Mouse (Mus musculus) thymus, postnatal 0 days (tissue): ENCODE measurements at regions not wholly inside any gene's neighbourhood (a gene's known extent, or its start where the extent isn't known, plus 50 kb on each side); places are given as distances from the start of the nearest gene placed in this dataset.
"Not testable (repeated sequence)": the region's sequence is repeated elsewhere in the genome, so short reads cannot be mapped to it uniquely, and the experiment has no call there.

Experiments used
- DNase-seq: peaks from one replicate; pipeline ENCODE4 v3.0.0-alpha.2; 2015; ENCODE audit warnings: low spot score

DNA sequence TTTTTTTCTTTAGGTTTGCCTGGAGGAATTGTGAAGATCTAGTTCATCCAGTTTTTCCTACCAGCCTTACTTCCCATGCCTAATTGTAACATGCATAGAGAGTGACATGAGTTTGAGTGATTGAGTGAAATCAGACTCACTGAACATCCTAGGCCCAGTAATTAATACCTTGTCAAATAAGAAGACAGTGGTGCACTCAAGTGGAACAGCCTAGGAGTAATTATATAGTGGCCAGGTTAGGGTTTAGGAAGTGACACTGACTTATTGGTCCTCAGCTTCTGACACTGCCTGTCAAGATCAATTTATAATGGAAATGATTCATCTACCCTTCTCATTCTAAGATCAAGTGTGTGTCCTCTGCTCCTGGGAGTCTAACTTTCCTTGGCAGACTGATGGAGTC, 250.8 kb downstream of the Tpbg start:
- no peak for DNase-seq

DNA sequence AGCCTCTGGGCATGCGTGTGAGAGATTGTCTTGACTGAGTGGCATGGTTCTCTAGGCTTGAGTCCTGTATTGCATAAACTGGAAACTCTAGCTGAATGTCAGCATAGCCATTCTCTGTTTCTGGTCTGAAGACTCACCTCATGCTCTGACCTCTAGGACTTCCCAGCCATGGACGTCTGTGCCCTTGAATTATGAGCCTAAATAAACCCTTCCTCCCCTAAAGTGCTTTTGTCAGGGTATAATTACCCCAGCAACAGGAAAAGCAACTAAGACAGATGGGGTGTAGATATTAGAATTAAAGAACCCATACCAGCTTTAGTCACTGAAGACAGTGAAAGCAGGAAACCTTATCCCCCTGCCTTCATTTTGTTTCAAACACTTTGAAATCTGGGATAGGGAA, 253.3 kb downstream of the Tpbg start:
- DNase-seq, result no peak

DNA sequence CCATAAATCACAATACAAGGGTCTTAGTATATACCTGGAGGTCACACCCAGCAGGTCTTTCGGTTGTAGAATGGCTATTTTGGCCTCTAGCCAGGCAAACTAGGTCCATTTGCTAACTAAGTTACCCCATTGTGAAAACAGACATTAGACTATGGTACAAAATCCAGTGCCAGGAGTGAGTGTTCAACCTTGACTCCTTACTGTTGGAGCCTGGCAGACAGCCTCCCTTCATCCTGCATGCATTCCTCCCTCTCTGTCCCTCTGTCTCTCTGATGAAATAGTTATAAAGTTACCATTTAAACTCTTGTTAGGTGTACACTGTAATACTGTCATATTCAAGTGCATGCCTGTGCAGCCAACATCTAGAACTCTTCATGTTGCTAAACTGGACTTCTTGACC, 254.1 kb downstream of the Tpbg start:
- no peak for DNase-seq

DNA sequence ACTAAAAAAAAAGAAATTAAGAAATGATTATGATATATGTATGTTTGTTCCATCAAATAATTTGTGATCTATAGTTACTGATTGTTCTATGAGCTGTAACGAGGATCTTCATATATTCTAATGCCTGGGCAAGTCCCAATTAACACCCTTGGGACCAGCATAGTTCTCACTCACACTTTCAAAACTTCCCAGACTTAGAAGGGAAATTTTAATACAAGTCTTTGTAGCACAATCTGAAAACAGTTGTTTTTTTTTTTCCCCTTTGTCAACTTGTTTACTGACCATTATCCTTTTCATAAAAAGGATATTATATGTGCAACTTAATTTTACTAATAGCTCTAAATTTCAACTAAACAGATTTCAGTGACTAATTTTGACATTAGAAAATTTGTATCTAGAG, 257.1 kb downstream of the Tpbg start:
- no peak for DNase-seq

DNA sequence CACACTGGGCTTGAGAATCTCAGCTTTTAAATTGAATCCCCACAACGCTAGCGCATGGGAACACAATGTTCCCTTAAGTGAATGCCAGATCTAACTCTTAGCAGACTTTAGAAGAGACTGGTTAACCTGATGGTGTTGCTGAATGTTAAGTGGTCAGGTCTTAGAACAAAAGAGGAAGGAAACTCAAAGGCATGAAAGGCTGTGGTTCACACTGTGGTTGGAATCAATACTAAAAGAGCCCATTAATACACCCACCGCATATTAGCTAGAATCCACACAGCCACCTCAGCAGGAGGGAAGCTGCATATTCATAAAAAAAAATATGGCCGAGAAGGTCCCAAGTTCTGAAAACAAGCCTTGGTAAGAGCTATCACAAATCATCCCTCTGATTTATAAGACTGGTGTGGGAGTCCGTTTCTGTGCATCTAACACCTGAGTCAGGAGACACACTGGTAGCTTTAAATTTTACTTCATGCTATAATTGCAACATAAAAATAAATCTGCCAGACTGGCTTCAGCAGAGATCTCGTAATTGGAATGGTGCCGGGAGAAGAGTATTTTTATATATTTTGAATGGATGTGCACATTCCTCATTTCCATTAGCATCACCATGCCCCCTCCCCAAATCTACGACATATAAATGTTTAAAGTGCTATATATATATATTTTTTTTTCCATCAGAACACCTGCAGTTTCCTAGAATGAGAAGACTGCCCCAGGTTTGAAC, 259.3 kb downstream of the Tpbg start:
- DNase-seq, result no peak

DNA sequence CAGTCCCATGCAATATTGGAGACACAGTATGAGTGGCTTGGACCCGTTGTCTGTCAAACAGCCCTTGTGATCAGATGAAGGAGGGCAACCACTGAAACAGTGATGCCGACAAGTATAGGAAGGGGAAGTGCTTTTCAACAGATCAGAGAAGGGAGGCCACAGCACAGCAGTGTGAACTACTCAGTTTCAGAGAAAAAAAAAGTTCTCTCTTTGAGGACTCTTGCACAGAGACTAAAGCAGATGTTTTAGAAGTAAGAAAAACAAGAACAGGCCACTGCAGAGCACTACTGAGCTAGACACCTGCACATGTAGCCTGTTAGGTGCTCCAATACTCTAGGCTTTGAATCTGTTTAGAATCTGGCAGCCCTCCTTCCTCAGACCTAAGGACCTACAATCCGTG, 261.4 kb downstream of the Tpbg start:
- DNase-seq, result peak; percentile 58

DNA sequence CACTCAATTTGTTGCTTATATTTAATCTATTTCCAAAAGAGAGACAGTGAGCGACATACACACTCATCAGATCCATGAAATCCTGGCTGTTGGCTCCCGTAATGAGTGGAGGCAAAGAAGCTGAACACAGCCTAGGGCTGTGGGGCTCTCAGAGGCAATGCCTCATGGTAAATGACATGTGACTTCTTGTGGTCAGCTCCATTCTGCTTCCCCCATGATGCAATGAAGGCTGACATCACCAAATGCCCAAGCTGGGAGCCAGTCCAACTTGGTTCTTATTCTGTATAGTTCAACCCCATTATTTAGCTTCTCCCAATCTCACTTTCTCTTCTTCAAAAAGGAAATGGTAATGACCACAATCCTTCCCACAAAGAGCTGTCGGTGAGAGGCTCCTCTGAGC, 262.5 kb downstream of the Tpbg start:
- DNase-seq, result peak; percentile 33

DNA sequence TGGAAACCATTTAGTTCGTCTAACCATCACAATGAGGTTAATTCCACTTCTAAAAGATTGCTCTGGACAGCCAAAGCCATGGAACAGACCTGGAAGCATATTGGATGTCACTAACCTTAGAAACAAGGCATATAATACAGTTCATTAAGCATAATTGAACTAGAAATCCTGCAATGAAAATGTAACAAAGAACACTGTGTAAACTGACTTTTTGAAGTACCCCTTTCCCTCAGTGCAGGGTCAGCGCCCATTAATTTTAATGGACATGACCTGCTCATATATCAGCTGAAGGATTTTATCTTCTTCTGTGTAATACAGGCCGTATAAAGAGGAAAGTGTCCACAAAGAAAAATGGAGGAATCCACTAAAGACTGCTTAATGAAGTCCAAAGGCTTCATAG, 263.7 kb downstream of the Tpbg start:
- DNase-seq, result no peak

DNA sequence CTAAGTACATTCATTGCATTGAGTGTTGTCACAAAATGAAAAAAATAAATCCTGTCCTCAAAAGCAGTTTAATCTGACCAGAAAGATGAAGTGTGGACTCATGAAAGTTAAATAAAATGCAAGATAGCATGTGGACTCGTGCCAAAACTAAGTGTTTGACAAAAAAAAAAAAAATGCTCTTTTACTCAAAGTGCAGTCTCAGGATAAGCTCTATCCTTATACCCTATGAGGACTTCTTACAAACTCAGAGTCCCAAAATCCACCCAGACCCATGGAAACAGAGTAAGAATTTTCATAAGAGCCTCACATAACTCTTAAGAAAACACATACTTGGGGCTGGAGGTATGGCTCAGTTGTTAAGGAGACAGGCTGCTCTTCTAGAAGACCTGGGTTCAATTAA, 267.7 kb downstream of the Tpbg start:
- DNase-seq, result no peak

DNA sequence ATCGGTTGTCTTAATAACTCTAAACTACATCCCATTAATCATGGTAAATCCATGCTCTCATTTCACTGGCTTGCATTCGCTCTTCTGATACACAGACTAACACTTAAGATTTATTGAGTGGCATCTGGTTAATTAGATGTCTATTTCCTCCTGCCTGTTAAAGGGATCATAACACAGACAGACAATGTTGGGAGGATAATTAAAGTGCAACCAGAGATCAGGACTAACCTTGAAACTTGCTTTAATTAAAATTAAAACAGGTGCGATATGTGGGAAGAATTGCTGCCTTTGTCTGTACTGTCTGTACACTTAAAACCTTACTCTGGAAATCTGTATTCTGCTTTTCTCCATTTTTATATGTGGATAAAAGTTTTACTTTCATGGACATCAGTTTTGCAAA, 277.2 kb downstream of the Tpbg start:
- no peak for DNase-seq

DNA sequence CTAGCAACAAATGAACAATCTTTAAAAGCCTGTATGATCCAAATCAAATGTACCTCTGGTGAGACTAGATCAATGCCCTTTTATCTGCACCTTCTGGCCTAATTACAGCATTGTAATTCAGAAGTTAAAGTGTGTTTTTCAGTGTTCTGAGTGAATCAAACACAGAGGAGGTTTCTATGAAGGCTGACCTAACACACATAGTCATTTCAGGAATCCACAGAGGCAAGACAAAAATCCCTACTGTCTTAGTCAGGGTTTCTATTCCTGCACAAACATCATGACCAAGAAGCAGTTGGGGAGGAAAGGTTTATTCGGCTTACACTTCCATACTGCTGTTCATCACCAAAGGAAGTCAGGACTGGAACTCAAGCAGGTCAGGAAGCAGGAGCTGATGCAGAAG, 293.4 kb downstream of the Tpbg start:
- DNase-seq, result not testable (repeated sequence)

DNA sequence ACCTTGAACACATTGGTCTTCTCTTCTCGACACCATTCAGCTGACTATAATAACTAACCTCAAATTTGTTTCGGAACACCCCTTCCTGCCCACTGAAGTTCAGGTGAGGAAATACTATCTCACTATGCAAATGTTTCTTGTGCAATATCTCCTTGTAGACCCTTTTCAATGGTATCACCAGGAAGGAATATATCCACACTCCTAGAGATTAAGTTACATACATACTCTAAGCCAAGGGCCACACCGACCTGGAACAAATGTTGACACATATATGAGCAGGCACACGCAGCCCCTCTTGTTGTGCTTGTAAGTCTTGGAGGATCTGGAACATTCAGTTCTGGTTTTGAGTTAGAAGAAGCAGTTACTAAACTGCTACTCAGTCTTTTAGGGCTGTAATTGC, 303.7 kb downstream of the Tpbg start:
- no peak for DNase-seq

DNA sequence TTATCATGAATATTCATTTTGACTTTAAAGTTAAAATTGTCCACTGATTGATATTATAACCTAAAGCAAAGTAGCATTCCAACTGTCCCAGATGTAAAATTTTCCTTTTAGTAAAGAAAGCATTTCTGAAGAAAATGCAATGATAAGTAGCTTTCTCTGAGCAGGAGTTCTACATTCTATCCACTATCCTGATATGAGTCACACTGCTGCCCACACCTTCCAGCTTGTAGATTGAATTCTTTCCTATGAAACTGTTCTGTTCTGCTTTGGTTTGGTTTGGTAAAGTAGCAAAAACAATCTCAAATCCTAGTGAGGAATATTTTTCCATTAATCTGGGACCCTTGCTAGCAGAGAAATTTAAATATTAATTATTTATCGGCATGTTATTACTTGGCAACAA, 304.4 kb downstream of the Ube2cbp start:
- no peak for DNase-seq

DNA sequence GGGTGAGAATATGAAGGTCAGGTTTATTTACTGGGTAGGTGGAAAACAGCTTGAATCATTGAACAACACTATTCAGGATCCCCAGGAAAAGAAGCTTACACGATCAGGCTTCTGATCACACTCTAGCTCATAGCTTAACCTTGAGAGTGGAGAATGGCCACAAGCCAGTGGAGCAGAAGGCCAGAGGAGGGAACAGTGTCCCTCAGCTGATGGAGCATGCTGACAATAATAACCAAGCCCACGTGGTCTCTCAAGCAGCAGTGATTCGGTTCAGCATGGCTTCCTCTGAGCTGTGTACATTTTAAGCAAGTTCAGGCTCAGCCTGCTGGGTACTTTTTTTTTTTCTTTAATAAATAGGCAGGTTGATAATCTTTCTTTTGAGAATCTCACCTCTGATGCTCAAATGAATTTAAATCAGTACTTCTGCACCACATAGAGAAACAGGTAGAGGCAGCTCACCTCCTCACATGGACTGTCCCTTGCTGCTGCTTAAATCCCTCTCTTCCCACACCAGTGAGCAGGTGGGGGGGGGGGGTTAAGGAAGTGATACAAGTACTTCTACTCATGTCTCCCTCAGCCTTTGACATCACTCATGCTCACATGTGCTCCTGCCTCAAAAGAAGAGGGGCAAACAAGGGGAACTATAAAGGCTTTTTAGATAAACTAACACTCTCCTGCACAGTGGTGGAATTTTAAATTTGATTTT, 298.2 kb downstream of the Ube2cbp start:
- DNase-seq, result no peak

DNA sequence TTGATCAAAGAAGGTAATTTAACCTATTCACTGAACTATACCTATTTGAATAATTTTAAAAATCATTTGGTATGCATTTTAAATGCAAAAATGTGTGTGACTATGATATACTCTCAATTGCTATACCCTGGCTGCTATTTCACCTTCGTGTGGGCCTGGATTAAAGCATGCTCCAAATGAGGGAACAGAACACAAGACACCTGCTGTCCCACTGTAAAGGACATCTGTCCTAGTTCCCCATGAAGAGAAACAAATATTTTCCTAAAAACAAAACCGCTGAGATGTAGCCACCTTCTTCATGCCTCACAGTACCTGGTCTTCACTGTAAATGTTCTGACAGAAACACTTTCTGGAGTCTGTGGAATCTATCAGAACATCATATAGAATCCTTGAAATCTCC, 294.0 kb downstream of the Ube2cbp start:
- no peak for DNase-seq

DNA sequence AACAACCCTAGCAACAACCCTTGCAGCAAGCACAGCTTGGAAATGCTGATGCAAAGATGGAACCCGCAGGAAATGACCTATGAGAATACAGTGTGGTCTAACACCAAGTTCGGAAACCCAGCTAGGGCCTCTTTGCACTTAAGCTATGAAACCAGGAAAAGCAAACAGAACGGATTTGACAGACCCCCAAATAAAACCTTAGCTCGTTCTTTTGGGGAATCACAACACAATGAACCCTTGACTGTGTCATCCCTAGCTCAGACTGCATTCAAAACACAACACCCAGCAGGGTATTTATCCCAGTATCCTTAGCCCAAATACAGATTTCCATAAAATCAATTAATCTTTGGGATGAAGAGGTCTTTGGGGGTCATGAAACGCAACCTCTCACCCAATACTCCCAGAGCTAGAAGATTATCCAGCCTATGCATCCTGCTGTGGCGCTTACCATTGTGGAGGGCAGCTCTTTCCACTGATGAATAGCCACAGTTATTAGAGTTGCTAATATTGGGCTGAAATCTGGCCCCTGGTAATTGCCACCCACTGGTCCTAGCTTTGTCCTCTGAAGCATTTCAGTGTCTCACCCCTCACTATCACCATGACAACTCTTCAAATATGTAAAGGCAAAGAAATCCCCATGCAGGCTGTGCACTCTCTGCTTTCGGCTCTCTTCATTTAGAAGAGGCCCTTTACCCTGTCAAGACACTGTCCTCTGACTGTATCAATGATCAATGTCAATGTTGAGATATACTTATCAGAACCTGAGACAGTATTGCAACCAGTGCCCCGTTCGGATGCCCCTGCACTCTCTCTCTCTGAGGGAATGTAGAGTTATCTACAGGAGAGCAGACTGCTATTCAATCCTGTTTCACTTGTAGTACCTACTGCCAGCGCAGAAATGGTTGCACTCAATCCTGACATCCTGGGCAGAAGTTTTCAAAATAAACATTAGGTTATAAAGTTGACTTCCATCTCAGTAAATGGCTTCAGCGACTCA, 277.7 kb downstream of the Ube2cbp start:
- no peak for DNase-seq

DNA sequence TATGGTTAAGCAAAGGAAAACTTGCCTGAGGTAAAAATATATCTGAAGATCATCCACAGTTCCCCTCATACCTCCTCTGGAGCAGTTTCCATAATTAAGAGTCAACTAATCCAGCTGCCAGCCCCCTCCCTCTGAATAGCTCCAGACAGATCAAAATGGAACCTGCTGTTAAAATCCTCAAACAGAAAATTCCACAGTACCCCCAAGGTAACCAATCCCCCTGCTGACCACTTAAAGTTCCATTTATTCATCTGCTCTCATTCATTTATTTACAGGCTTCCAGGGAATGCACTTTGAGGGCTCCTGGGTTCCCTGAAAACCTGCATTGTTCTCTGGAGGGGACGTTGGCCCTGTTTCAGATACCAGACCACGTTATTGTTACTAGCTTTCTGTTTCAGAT, 275.9 kb downstream of the Ube2cbp start:
- no peak for DNase-seq

DNA sequence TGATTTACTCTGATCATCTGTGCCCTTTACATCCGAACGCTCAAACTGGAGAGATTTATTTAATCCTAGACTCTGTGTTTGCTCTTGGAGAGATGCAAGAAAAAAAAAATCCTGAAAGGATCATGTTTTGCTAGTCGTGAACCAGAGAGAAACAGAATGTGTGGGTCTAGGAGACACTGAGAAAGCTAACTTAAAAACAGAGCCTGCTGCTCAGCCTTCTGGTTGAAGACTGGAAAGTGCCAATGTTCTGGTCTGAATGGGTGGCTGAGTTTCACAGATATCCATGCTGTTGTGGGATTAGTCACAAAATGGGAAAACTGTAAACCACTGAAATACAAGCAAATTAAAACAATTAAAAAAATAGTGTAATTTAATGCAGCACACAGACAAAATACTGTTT, 259.7 kb downstream of the Ube2cbp start:
- no peak for DNase-seq

DNA sequence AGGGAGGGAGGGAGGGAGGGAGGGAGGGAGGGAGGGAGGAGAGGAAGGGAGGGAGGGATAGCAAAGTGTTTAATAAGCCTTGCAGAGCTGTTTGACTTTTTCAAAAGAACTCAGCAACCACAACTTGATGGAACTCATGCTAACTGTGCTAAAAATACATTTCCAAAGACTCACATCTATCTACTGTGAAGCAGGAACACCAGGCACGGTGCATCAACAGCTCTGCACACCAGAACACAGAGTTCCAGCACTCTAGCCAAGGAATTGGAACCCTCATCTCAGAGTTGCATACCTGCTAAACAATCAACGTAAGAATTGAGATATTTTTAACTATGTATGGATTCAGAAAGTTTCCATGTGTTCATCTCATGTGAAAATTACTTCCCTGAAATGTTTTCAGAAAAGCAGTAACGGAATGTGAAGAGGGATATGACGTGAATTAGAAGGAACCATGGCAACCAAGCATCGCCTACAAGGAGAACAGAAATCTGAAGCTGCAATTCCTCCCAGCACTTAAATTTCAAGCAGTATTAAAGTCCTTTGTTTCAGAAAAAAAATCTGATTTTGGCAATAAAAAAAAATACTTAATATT, 256.3 kb downstream of the Ube2cbp start:
- no peak for DNase-seq

DNA sequence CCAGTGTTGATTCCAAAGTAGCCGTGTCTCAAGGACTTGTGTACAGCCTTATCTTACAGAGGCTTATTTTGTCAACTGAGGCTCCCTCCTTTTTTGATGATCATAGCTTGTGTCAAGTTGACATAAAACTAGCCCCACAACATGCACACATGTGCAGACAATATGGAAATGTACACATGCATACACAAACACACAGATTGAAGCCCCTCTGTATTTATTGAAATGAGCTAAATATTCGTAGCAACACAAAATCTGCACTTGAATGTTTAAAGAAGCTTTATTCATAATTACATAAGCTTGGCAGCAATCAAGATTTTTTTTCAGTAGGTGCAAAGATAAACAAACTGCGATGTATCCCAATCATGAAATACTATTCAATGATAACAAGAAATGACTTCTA, 253.5 kb downstream of the Ube2cbp start:
- no peak for DNase-seq

DNA sequence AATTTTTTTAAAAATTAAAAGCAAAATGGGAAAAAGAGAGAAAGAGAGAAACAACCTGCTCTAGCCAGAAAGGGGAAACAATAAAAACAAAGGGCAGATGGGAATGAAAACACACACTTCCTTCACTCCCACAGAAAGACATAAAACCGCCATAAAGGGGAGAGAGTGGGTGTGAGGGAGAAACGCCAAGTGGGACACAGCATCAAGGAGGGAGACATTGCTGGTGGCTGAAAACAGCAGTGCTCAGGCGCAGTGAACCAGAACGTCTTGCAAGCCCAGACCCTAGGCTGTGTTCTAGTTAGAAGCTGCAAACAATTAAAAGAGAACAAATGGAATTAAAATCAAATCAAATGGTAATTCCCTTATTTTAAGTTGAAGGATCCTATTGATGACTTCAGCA, 245.1 kb downstream of the Ube2cbp start:
- DNase-seq, result no peak

DNA sequence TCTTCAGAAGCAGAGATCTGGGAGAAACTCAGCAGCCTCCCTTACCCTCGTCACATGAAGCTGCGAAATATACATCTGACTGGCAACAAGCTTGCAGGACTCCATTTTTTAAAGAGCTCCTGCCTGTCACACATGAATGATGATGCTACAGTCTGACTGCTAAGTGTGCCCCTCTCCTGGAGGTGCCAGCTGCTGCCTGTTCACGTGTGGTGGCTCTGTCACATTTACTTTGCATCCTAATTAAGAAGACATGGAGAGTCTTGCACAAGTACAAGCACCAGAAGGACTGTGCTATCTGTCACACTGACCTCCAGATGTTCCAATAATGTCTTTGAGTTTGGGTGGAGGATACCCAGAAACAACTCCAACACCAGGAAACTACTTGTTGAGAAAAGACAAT, 240.2 kb downstream of the Ube2cbp start:
- no peak for DNase-seq
